ENCODE assay signal across 13 mouse cellular contexts in genomic region chr2:158689060-158689459, GRCm38 (mm10). TPM values are rescaled to one million over a fixed set of nuclear protein-coding genes. Genes with fewer than 3 reads are reported as not detected.
DNase-seq lines count a peak whose midpoint lies in the region; ATAC-seq and TF ChIP-seq lines count a peak whose summit lies in the region.
"Had no signal": no experiment of that assay in that cellular context is flagged by ENCODE, and none has a peak within 500 bp of the region (broad histone marks: within the 10 kb centered on the region; RNA-seq: fewer than 3 reads in every experiment).

No protein-coding gene starts in this region.

- no peak for ATAC-seq in kidney, embryonic 15.5 days (replicated peaks; ENCODE audit: low FRiP score)
- no peak for ATAC-seq in neural tube, embryonic 13.5 days (ENCODE audit: low read depth)

- no peak overlapping the region for H3K9ac ChIP-seq in kidney, embryonic 15.5 days
- H3K9ac ChIP-seq in neural tube, embryonic 13.5 days = no peak overlapping the region
- H3K9ac ChIP-seq: hindbrain, embryonic 15.5 days had no signal

- no peak for TF ChIP-seq POLR2A in small intestine, adult 2 months (IDR thresholded peaks at IDR 0.05; ENCODE audit: low read depth, low read length)
- no peak for TF ChIP-seq POLR2A in cerebellum, adult 2 months (IDR thresholded peaks at IDR 0.05; ENCODE audit: borderline replicate concordance, insufficient read depth, low read length)

- no peaks in the 10 kb centered on the region for H3K36me3 ChIP-seq in kidney, embryonic 15.5 days
- no peaks in the 10 kb centered on the region for H3K36me3 ChIP-seq in neural tube, embryonic 13.5 days
- no peaks in the 10 kb centered on the region for H3K36me3 ChIP-seq in small intestine, adult 2 months (ENCODE audit: control insufficient read depth, insufficient read depth, low read length)
- H3K36me3 ChIP-seq: forebrain, embryonic 10.5 days; hindbrain, embryonic 15.5 days had no signal

- peak overlapping the region; percentile 80 for H3K27ac ChIP-seq in gastrocnemius, adult 2 months
- peak overlapping the region; percentile 66 for H3K27ac ChIP-seq in kidney, embryonic 15.5 days
- 0 out of 2 replicates have a peak overlapping the region, but pooled peaks have one; percentile 29 for H3K27ac ChIP-seq in neural tube, embryonic 13.5 days (replicated peaks)
- peak overlapping the region; percentile 21; the same call in 1 of the 2 replicates for H3K27ac ChIP-seq in small intestine, adult 2 months (ENCODE audit: insufficient read depth, low read depth, low read length)
- no peak overlapping the region for H3K27ac ChIP-seq in cerebellum, adult 2 months (ENCODE audit: insufficient read depth, low read length)
- H3K27ac ChIP-seq: hindbrain, embryonic 15.5 days; macrophage had no signal

- intact Hi-C loops in gastrocnemius, adult 2 months (cut with DNase I) = no loop called here
- intact Hi-C loops in gastrocnemius, postnatal 14 days (cut with DNase I; ENCODE audit: low total_unique reads) = no loop called here

- peaks cover 60% of the 10 kb centered on the region for H3K4me1 ChIP-seq in kidney, embryonic 15.5 days
- H3K4me1 ChIP-seq in neural tube, embryonic 13.5 days (replicated peaks) = peaks cover 21% of the 10 kb centered on the region
- peaks cover 4% of the 10 kb centered on the region for H3K4me1 ChIP-seq in small intestine, adult 2 months (ENCODE audit: control insufficient read depth, insufficient read depth, insufficient read length, low read length)
- no peaks in the 10 kb centered on the region for H3K4me1 ChIP-seq in cerebellum, adult 2 months (ENCODE audit: control insufficient read depth, insufficient read depth, low read length)

- H3K9me3 ChIP-seq in kidney, embryonic 15.5 days (replicated peaks) = no peaks in the 10 kb centered on the region
- no peaks in the 10 kb centered on the region for H3K9me3 ChIP-seq in neural tube, embryonic 13.5 days
- H3K9me3 ChIP-seq: forebrain, embryonic 10.5 days; hindbrain, embryonic 15.5 days had no signal

- H3K27me3 ChIP-seq in kidney, embryonic 15.5 days = no peaks in the 10 kb centered on the region
- no peaks in the 10 kb centered on the region for H3K27me3 ChIP-seq in neural tube, embryonic 13.5 days
- H3K27me3 ChIP-seq in small intestine, adult 2 months (ENCODE audit: control insufficient read depth, insufficient read depth, low read length) = no peaks in the 10 kb centered on the region
- H3K27me3 ChIP-seq in cerebellum, adult 2 months (ENCODE audit: control insufficient read depth, insufficient read depth, low read length) = no peaks in the 10 kb centered on the region
- H3K27me3 ChIP-seq: hindbrain, embryonic 15.5 days had no signal

- DNase-seq in gastrocnemius, adult 2 months = no peak
- no peak for DNase-seq in gastrocnemius, postnatal 14 days
- no peak for DNase-seq in kidney, postnatal 10 days
- no peak for DNase-seq in neural tube, embryonic 10.5 days (ENCODE audit: extremely low spot score, low spot score)
- DNase-seq in cerebellum, adult 2 months = no peak
- DNase-seq: cerebellum, adult 8-10 months; gastrocnemius, postnatal 10 days had no signal

- 84% methylated on average over 5 of the region's 5 CpGs for WGBS in kidney, embryonic 15.5 days
- 93% methylated on average over 5 of the region's 5 CpGs for WGBS in neural tube, embryonic 13.5 days
- 86% methylated on average over 5 of the region's 5 CpGs for WGBS in small intestine, adult 2 months
- 92% methylated on average over 5 of the region's 5 CpGs for WGBS in cerebellum, adult 2 months

- no peak for TF ChIP-seq CTCF in gastrocnemius, adult 2 months (IDR thresholded peaks at IDR 0.05)
- TF ChIP-seq CTCF in small intestine, adult 2 months (IDR thresholded peaks at IDR 0.05; ENCODE audit: extremely low read depth, insufficient read length, insufficient replicate concordance, low read depth, low read length) = no peak
- TF ChIP-seq CTCF in cerebellum, adult 2 months (IDR thresholded peaks at IDR 0.05; ENCODE audit: borderline replicate concordance, insufficient read depth, low read depth, low read length) = no peak

- H3K4me2 ChIP-seq in kidney, embryonic 15.5 days = no peak overlapping the region
- no peak overlapping the region for H3K4me2 ChIP-seq in neural tube, embryonic 13.5 days
- H3K4me2 ChIP-seq: hindbrain, embryonic 15.5 days had no signal

- peak overlapping the region; percentile 19; the same call in 1 of the 2 replicates for H3K4me3 ChIP-seq in gastrocnemius, adult 2 months
- H3K4me3 ChIP-seq in kidney, embryonic 15.5 days (replicated peaks) = no peak overlapping the region
- no peak overlapping the region for H3K4me3 ChIP-seq in neural tube, embryonic 13.5 days
- no peak overlapping the region for H3K4me3 ChIP-seq in small intestine, adult 2 months (ENCODE audit: low read depth, low read length)
- no peak overlapping the region for H3K4me3 ChIP-seq in cerebellum, adult 2 months (replicated peaks; ENCODE audit: insufficient read depth, low read depth, low read length)
- H3K4me3 ChIP-seq: forebrain, embryonic 10.5 days; hindbrain, embryonic 15.5 days had no signal

RNA-seq across cellular contexts. Expression of gene Ppp1r16b, which starts 23.9 kb away (rescaled TPM):
- 1 to 10 TPM; 3.1 to 4.1 TPM for total RNA-seq in gastrocnemius, adult 2 months (2021)
- total RNA-seq in gastrocnemius, postnatal 14 days (2021) = 1 to 10 TPM; 7.5 to 8.8 TPM
- 14.9 and 15.3 TPM in 2 replicates for polyA plus RNA-seq in kidney, embryonic 15.5 days (2015; fragmentation: Nextera tagmentation; extraction: Ambion mirVana)
- polyA plus RNA-seq in neural tube, embryonic 13.5 days (2015; fragmentation: Nextera tagmentation; extraction: Ambion mirVana) = 9.8 and 9.9 TPM in 2 replicates
- 3.6 and 3.9 TPM in 2 replicates for polyA plus RNA-seq in small intestine, adult 2 months (2012; rRNA removed)
- 59.8 and 65.2 TPM in 2 replicates for polyA plus RNA-seq in cerebellum, adult 2 months (2012; rRNA removed)
